Mouse (Mus musculus): ENCODE measurements around the gene Arhgef38. TPM values are rescaled to one million over a fixed set of nuclear protein-coding genes. Genes with fewer than 3 reads are reported as not detected.

The Arhgef38 gene
- polyA plus RNA-seq, 1 experiment from 2014 or later = 0.89 TPM

DNA sequence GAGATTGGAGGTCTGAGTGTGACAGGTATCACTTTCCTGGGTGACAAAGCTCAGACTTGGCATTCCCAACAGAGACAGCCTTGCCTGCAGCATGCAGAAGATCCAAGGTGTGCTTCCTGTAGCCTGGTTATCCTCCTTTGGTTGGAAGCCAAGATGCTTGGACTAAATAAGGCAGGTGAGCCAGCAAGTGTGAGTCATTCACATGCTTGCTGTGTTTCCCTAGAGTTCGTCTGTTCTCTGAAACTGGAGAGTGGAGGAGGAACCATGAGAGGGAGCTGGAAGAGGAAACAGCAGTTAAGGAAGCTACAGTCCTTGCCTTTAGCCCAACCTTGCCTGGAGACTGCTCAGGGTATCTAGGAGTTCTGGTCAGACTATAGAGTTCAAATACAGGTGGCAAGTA is 69.6 kb downstream of the Arhgef38 start:
- 11% methylated on average over 1 of the region's 1 CpGs for WGBS
- no peak for TF ChIP-seq CTCF (IDR thresholded peaks at IDR 0.05; ENCODE audit: low read depth)
- no peak for ATAC-seq (ENCODE audit: insufficient read depth)
- H3K27ac ChIP-seq (ENCODE audit: low read depth) = no peak overlapping the region
- H3K9me3 ChIP-seq (ENCODE audit: low read depth, low read length) = no peaks in the 10 kb centered on the region
- H3K4me2 ChIP-seq = no peak overlapping the region
- H3K36me3 ChIP-seq (ENCODE audit: insufficient read depth) = no peaks in the 10 kb centered on the region
- H3K4me3 ChIP-seq (ENCODE audit: low read depth, low read length) = no peak overlapping the region
- no peak overlapping the region for H3K9ac ChIP-seq
- no peaks in the 10 kb centered on the region for H3K27me3 ChIP-seq (ENCODE audit: insufficient read depth, low read length)
- no peaks in the 10 kb centered on the region for H3K4me1 ChIP-seq (ENCODE audit: insufficient read depth)
- DNase-seq = no peak

DNA sequence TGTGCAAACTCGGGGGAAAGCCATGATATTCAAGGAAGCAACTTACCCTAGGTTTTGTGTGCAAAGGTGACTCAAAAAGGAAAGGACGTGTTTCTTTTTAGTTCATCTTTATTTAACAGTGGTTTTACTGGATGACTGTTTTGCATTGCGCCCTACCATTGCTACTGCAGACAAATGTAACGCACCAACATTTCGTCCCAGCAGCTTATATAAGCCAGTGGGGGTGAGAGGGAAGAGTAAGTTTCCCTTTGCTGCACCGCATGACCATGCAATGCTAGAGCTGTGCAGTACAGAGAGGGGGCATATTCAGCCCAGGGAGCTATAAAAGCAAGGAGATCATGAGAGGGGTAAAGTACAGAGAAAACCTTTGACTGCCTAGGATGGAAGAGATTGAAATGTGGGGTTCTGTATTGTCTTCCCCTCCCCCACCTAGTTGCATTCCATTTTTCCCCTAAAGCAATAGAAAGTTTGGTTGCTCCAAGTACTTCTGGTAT is 70.8 kb downstream of the Arhgef38 start:
- ATAC-seq (ENCODE audit: insufficient read depth) (no peak), DNase-seq (no peak)
- no peaks in the 10 kb centered on the region for H3K36me3 ChIP-seq (ENCODE audit: insufficient read depth)
- 84% methylated on average over 6 of the region's 6 CpGs for WGBS
- no peak for TF ChIP-seq CTCF (IDR thresholded peaks at IDR 0.05; ENCODE audit: low read depth)
- no peak overlapping the region for H3K4me2 ChIP-seq
- H3K27me3 ChIP-seq (ENCODE audit: insufficient read depth, low read length) = no peaks in the 10 kb centered on the region
- H3K4me3 ChIP-seq (ENCODE audit: low read depth, low read length) = no peak overlapping the region
- H3K4me1 ChIP-seq (ENCODE audit: insufficient read depth) = no peaks in the 10 kb centered on the region
- H3K9me3 ChIP-seq (ENCODE audit: low read depth, low read length) = no peaks in the 10 kb centered on the region
- no peak overlapping the region for H3K27ac ChIP-seq (ENCODE audit: low read depth)
- H3K9ac ChIP-seq = no peak overlapping the region

DNA sequence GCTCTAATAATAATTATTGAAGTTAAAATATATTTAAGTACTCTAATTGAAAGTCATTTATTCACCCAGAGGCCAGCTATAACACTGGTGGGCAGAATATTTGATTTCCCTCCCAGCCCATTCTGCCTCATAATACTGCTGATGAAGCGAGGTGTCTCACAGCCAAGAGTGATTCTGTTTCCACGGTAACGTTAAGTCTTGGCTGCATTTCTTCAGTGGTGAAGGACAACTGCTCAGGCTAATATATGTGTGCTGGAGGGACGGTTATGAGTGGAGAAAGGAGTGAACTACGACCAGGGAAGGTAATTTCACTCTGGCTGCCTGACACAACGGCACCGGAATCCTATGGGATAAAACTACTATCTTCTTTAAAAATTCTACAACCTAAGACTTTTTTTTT is 71.6 kb downstream of the Arhgef38 start:
- peak; percentile 7 for DNase-seq
- Histone ChIP-seq H3K4me3 (ENCODE audit: low read depth, low read length) (no peak overlapping the region), H3K4me2 (no peak overlapping the region), H3K9me3 (ENCODE audit: low read depth, low read length) (no peaks in the 10 kb centered on the region), H3K27ac (ENCODE audit: low read depth) (no peak overlapping the region), H3K27me3 (ENCODE audit: insufficient read depth, low read length) (no peaks in the 10 kb centered on the region), H3K4me1 (ENCODE audit: insufficient read depth) (no peaks in the 10 kb centered on the region), H3K36me3 (ENCODE audit: insufficient read depth) (no peaks in the 10 kb centered on the region), H3K9ac (no peak overlapping the region)
- 59% methylated on average over 7 of the region's 7 CpGs for WGBS
- ATAC-seq (ENCODE audit: insufficient read depth) = no peak
- no peak for TF ChIP-seq CTCF (IDR thresholded peaks at IDR 0.05; ENCODE audit: low read depth)

DNA sequence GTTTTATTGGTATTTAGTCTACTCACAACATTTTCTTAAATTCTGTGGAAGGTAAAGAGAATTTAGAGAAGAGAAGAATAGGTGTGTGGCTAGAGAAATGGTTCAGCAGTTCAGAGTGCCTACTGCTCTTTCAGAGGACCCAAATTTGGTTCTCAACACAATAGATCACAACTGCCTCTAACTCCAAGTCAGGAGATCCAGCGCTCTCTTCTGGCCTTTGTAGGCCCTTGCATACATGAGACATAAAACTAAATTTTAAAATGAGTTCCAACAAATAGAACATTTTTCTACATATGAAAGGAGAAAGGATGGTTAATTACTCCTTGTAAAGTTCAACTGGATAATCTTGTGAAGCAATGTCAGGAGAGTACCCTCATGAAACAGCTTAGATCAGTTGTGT is 73.3 kb downstream of the Arhgef38 start:
- Histone ChIP-seq H3K4me2 (no peak overlapping the region), H3K9me3 (ENCODE audit: low read depth, low read length) (no peaks in the 10 kb centered on the region), H3K4me3 (ENCODE audit: low read depth, low read length) (no peak overlapping the region), H3K9ac (no peak overlapping the region), H3K36me3 (ENCODE audit: insufficient read depth) (no peaks in the 10 kb centered on the region), H3K27me3 (ENCODE audit: insufficient read depth, low read length) (no peaks in the 10 kb centered on the region), H3K27ac (ENCODE audit: low read depth) (no peak overlapping the region), H3K4me1 (ENCODE audit: insufficient read depth) (no peaks in the 10 kb centered on the region)
- ATAC-seq (ENCODE audit: insufficient read depth) (no peak), DNase-seq (no peak)
- no peak for TF ChIP-seq CTCF (IDR thresholded peaks at IDR 0.05; ENCODE audit: low read depth)
- 83% methylated on average over 1 of the region's 1 CpGs for WGBS

DNA sequence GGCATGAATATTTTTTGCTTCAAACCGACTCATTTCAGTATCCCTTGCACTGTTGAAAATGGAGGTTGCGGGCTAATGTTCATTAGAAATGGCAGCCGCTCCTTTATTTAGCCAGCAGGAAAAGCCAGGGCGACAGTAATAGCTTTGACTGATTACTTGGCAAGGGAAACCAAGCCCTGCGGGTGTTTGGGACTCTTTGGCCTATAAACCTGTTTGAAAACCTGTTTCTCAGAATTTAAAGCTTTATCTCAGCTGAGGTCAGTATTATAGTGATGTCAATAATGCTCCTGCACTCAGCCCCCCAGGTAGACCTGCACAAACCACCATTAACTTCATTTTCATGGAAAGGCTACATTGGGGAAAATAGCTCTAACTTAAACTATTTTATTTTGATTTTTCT is 76.5 kb downstream of the Arhgef38 start:
- no peak overlapping the region for H3K4me2 ChIP-seq
- no peaks in the 10 kb centered on the region for H3K36me3 ChIP-seq (ENCODE audit: insufficient read depth)
- TF ChIP-seq CTCF (IDR thresholded peaks at IDR 0.05; ENCODE audit: low read depth) = no peak
- no peak overlapping the region for H3K9ac ChIP-seq
- DNase-seq (peak; percentile 17), ATAC-seq (ENCODE audit: insufficient read depth) (no peak)
- no peak overlapping the region for H3K27ac ChIP-seq (ENCODE audit: low read depth)
- 53% methylated on average over 5 of the region's 5 CpGs for WGBS
- no peaks in the 10 kb centered on the region for H3K9me3 ChIP-seq (ENCODE audit: low read depth, low read length)
- H3K27me3 ChIP-seq (ENCODE audit: insufficient read depth, low read length) = no peaks in the 10 kb centered on the region
- no peaks in the 10 kb centered on the region for H3K4me1 ChIP-seq (ENCODE audit: insufficient read depth)
- no peak overlapping the region for H3K4me3 ChIP-seq (ENCODE audit: low read depth, low read length)

DNA sequence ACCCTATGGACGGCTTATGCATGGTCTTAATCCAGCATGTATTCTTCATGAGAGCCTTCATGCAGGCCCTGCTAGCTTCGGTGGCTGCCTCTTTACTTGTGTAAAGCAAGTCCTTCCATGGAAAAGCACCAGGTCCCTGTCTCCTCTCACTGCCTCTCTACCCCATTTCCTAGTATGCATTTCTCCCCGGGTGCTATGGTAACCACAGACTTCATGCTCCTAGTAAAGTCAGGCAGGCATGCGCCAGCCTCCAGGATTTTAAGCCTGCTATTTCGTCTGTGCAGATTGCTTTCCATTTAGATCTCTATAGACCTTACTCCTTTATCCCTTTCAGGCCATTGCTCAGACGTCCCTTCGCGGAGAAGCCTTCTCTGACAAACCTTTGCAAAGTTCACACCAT is 80.1 kb downstream of the Arhgef38 start:
- H3K9me3 ChIP-seq (ENCODE audit: low read depth, low read length) = no peaks in the 10 kb centered on the region
- no peak for ATAC-seq (ENCODE audit: insufficient read depth)
- no peaks in the 10 kb centered on the region for H3K4me1 ChIP-seq (ENCODE audit: insufficient read depth)
- no peak for DNase-seq
- WGBS = 79% methylated on average over 8 of the region's 8 CpGs
- no peak for TF ChIP-seq CTCF (IDR thresholded peaks at IDR 0.05; ENCODE audit: low read depth)
- no peak overlapping the region for H3K27ac ChIP-seq (ENCODE audit: low read depth)
- H3K9ac ChIP-seq = no peak overlapping the region
- no peaks in the 10 kb centered on the region for H3K27me3 ChIP-seq (ENCODE audit: insufficient read depth, low read length)
- H3K4me2 ChIP-seq = no peak overlapping the region
- no peak overlapping the region for H3K4me3 ChIP-seq (ENCODE audit: low read depth, low read length)
- H3K36me3 ChIP-seq (ENCODE audit: insufficient read depth) = no peaks in the 10 kb centered on the region

DNA sequence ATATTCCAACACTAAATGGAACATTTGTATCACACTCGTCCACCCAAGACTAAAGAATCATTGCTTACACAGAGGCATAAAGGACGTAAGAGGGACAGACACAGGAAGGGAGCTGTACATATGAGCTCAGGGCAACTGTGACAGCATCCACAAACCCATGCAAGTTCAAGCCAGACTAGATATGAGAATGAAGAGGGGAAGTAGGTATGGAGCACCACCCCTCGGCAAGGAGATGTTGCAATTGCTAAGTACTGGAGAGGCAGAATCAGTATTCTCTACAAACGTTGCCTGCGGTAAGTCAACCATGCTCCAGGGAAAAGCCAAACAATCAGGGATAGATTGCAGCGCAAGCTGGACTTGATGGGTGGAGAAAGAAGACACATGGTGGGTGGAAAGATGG is 81.1 kb downstream of the Arhgef38 start:
- H3K4me1 ChIP-seq (ENCODE audit: insufficient read depth) = no peaks in the 10 kb centered on the region
- no peaks in the 10 kb centered on the region for H3K27me3 ChIP-seq (ENCODE audit: insufficient read depth, low read length)
- DNase-seq (no peak), ATAC-seq (ENCODE audit: insufficient read depth) (no peak)
- H3K36me3 ChIP-seq (ENCODE audit: insufficient read depth) = no peaks in the 10 kb centered on the region
- TF ChIP-seq CTCF (IDR thresholded peaks at IDR 0.05; ENCODE audit: low read depth) = no peak
- no peak overlapping the region for H3K4me2 ChIP-seq
- 63% methylated on average over 6 of the region's 6 CpGs for WGBS
- H3K9ac ChIP-seq = no peak overlapping the region
- no peak overlapping the region for H3K4me3 ChIP-seq (ENCODE audit: low read depth, low read length)
- H3K9me3 ChIP-seq (ENCODE audit: low read depth, low read length) = no peaks in the 10 kb centered on the region
- no peak overlapping the region for H3K27ac ChIP-seq (ENCODE audit: low read depth)

DNA sequence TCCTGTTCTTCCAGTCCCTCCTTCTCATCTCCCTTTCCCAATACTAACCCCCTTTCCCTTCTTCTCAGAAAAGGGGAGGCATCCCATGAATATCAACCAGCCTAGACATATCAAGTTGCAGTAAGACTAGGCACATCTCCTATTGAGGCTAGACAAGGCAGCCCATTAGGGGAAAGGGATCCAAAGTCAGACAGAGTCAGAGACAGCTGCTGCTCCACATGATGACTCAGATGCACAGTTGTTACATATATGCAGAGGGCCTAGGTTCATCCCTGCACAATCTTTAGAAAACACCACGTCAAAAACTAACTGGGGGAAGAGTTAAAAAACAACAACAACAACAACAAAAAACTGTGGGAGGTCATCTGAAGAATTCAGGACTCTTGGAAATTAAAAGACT is 81.9 kb downstream of the Arhgef38 start:
- H3K36me3 ChIP-seq (ENCODE audit: insufficient read depth) = no peaks in the 10 kb centered on the region
- H3K4me2 ChIP-seq = no peak overlapping the region
- no peak overlapping the region for H3K27ac ChIP-seq (ENCODE audit: low read depth)
- no peak overlapping the region for H3K9ac ChIP-seq
- DNase-seq = no peak
- no peak overlapping the region for H3K4me3 ChIP-seq (ENCODE audit: low read depth, low read length)
- H3K9me3 ChIP-seq (ENCODE audit: low read depth, low read length) = no peaks in the 10 kb centered on the region
- WGBS = 55% methylated on average over 1 of the region's 1 CpGs
- no peaks in the 10 kb centered on the region for H3K27me3 ChIP-seq (ENCODE audit: insufficient read depth, low read length)
- no peak for ATAC-seq (ENCODE audit: insufficient read depth)
- no peaks in the 10 kb centered on the region for H3K4me1 ChIP-seq (ENCODE audit: insufficient read depth)
- no peak for TF ChIP-seq CTCF (IDR thresholded peaks at IDR 0.05; ENCODE audit: low read depth)
